Mouse (Mus musculus): ENCODE data around the gene Cep89.

The Cep89 gene

GRCm38 (mm10) chr7:35485126-35485525 lies 88.3 kb downstream of the Cep89 start:
- no peak for DNase-seq (ENCODE audit: low read depth, low spot score)

GRCm38 (mm10) chr7:35486553-35486952 lies 89.7 kb downstream of the Cep89 start:
- DNase-seq (ENCODE audit: low read depth, low spot score) = no peak
